Mouse (Mus musculus) forebrain, embryonic 13.5 days (tissue): ENCODE results near the gene Gm29427. TPM values are rescaled to one million over a fixed set of nuclear protein-coding genes. Genes with fewer than 3 reads are reported as not detected.
"Not testable (repeated sequence)": the region's sequence is repeated elsewhere in the genome, so short reads cannot be mapped to it uniquely, and the experiment has no call there.

ENCODE experiments used
- ATAC-seq: fragments of 200-750 bp; cut with Nextera tagmentation; 2 replicates; pipeline ENCODE4 v1.8.0; 2017
- H3K27ac ChIP-seq: fragments of 300-500 bp; sonication (generic); 2 replicates; pipeline ENCODE4 v1.5.1; 2015; ENCODE audit warnings: inconsistent platforms, mild to moderate bottlenecking, moderate library complexity
- H3K27me3 ChIP-seq: fragments of 300-500 bp; sonication (generic); 2 replicates; pipeline ENCODE4 v1.6.1; 2015; ENCODE audit warnings: mild to moderate bottlenecking, inconsistent platforms
- H3K36me3 ChIP-seq: fragments of 300-500 bp; sonication (generic); 2 replicates; pipeline ENCODE4 v1.6.1; 2015; ENCODE audit warnings: mild to moderate bottlenecking, inconsistent platforms; ENCODE audit not compliant: poor library complexity, severe bottlenecking
- H3K4me1 ChIP-seq: fragments of 300-500 bp; sonication (generic); 2 replicates; pipeline ENCODE4 v1.6.1; 2015; ENCODE audit warnings: inconsistent platforms
- H3K4me2 ChIP-seq: fragments of 300-500 bp; sonication (generic); 2 replicates; pipeline ENCODE4 v1.6.1; 2015; ENCODE audit warnings: inconsistent platforms, mild to moderate bottlenecking, moderate library complexity
- H3K4me3 ChIP-seq: fragments of 300-500 bp; sonication (generic); 2 replicates; pipeline ENCODE4 v1.5.1; 2015; ENCODE audit warnings: mild to moderate bottlenecking, inconsistent platforms
- H3K9ac ChIP-seq: fragments of 300-500 bp; sonication (generic); 2 replicates; pipeline ENCODE4 v1.6.1; 2015; ENCODE audit warnings: mild to moderate bottlenecking, inconsistent platforms
- H3K9me3 ChIP-seq: fragments of 300-500 bp; sonication (generic); replicated peaks from 2 replicates; pipeline ENCODE4 v1.6.1; 2016; ENCODE audit warnings: inconsistent platforms
- WGBS: fragments of 180-500 bp; shearing (Covaris S2); methylation state at CpG from one replicate; pipeline ENCODE4 v1.1.7; 2015; 5-methylcytosine and 5-hydroxymethylcytosine counted together
- polyA plus RNA-seq: library from polyadenylated mRNA; unstranded; fragments of >200 nt; fragmentation: Nextera tagmentation; extraction: Ambion mirVana; gene quantifications from 2 replicates; pipeline ENCODE4 v1.2.1, GENCODE M21; 2015

The Gm29427 gene
- polyA plus RNA-seq, 1 experiment from 2014 or later: not detected

- Histone ChIP-seq H3K4me1 (no peaks in the 10 kb centered on the region), H3K9me3 (no peaks in the 10 kb centered on the region), H3K27ac (no peak overlapping the region), H3K36me3 (peaks cover 65% of the 10 kb centered on the region), H3K27me3 (no peaks in the 10 kb centered on the region), H3K9ac (no peak overlapping the region), H3K4me3 (no peak overlapping the region), H3K4me2 (no peak overlapping the region)
- no peak for ATAC-seq
- 94% methylated on average over 5 of the region's 5 CpGs for WGBS
These were observed 17.0 kb downstream of the Gm29427 start for GRCm38 (mm10) chr1:130698601-130699000.

GRCm38 (mm10) chr1:130683905-130684304 lies 31.7 kb downstream of the Gm29427 start:
- H3K9ac ChIP-seq: no peak overlapping the region
- no peaks in the 10 kb centered on the region for H3K27me3 ChIP-seq
- no peak overlapping the region for H3K4me2 ChIP-seq
- H3K4me1 ChIP-seq: no peaks in the 10 kb centered on the region
- H3K4me3 ChIP-seq: no peak overlapping the region
- H3K27ac ChIP-seq: no peak overlapping the region
- peaks cover 12% of the 10 kb centered on the region; the same call in 1 of the 2 replicates for H3K36me3 ChIP-seq
- no peaks in the 10 kb centered on the region for H3K9me3 ChIP-seq
- no peak for ATAC-seq
- 33% methylated on average over 1 of the region's 1 CpGs for WGBS

GRCm38 (mm10) chr1:130681656-130682413 lies 33.8 kb downstream of the Gm29427 start:
- 77% methylated on average over 6 of the region's 6 CpGs for WGBS
- H3K4me3 ChIP-seq: no peak overlapping the region
- no peak overlapping the region for H3K27ac ChIP-seq
- H3K27me3 ChIP-seq: no peaks in the 10 kb centered on the region
- no peak for ATAC-seq
- H3K9ac ChIP-seq: no peak overlapping the region
- no peaks in the 10 kb centered on the region for H3K36me3 ChIP-seq
- H3K4me2 ChIP-seq: no peak overlapping the region
- H3K9me3 ChIP-seq: no peaks in the 10 kb centered on the region
- no peaks in the 10 kb centered on the region for H3K4me1 ChIP-seq

- H3K9me3 ChIP-seq: no peaks in the 10 kb centered on the region
- WGBS: 89% methylated on average over 2 of the region's 2 CpGs
- H3K36me3 ChIP-seq: no peaks in the 10 kb centered on the region
- no peak overlapping the region for H3K4me2 ChIP-seq
- H3K9ac ChIP-seq: no peak overlapping the region
- no peak overlapping the region for H3K27ac ChIP-seq
- no peaks in the 10 kb centered on the region for H3K27me3 ChIP-seq
- H3K4me3 ChIP-seq: no peak overlapping the region
- ATAC-seq: no peak
- H3K4me1 ChIP-seq: no peaks in the 10 kb centered on the region
These were observed 34.5 kb downstream of the Gm29427 start for GRCm38 (mm10) chr1:130681075-130681474.

- H3K4me1 ChIP-seq: no peaks in the 10 kb centered on the region
- H3K36me3 ChIP-seq: no peaks in the 10 kb centered on the region
- no peak overlapping the region for H3K27ac ChIP-seq
- no peak overlapping the region for H3K4me2 ChIP-seq
- no peaks in the 10 kb centered on the region for H3K27me3 ChIP-seq
- no peak for ATAC-seq
- no peak overlapping the region for H3K4me3 ChIP-seq
- WGBS: 85% methylated on average over 2 of the region's 2 CpGs
- no peaks in the 10 kb centered on the region for H3K9me3 ChIP-seq
- no peak overlapping the region for H3K9ac ChIP-seq
These were observed 37.0 kb downstream of the Gm29427 start for GRCm38 (mm10) chr1:130678551-130678950.

GRCm38 (mm10) chr1:130663576-130663975 lies 52.0 kb downstream of the Gm29427 start:
- not testable (repeated sequence) for H3K27ac ChIP-seq, H3K4me1 ChIP-seq, H3K36me3 ChIP-seq, H3K4me2 ChIP-seq, H3K9me3 ChIP-seq, ATAC-seq, H3K9ac ChIP-seq, H3K27me3 ChIP-seq, H3K4me3 ChIP-seq
- WGBS: 91% methylated on average over 5 of the region's 5 CpGs

- no peak within 1 kb of the TSS for H3K27ac ChIP-seq
- ATAC-seq: no peak
- H3K9me3 ChIP-seq: no peaks in the 10 kb centered on the region
- H3K4me1 ChIP-seq: no peaks in the 10 kb centered on the region
- no peaks in the 10 kb centered on the region for H3K27me3 ChIP-seq
- no peak within 1 kb of the TSS for H3K9ac ChIP-seq
- no peak within 1 kb of the TSS for H3K4me2 ChIP-seq
- 96% methylated on average over 3 of the region's 3 CpGs for WGBS
- no peak within 1 kb of the TSS for H3K4me3 ChIP-seq
- H3K36me3 ChIP-seq: no peaks in the 10 kb centered on the region
These were observed 54.1 kb downstream of the Gm29427 start, which contains the start of gene C4bp for GRCm38 (mm10) chr1:130661454-130661853. C4bp (minus strand) TSS chr1:130661632.

- WGBS: 50% methylated on average over 5 of the region's 5 CpGs
- H3K4me3 ChIP-seq, H3K4me2 ChIP-seq, H3K4me1 ChIP-seq, H3K9me3 ChIP-seq, H3K9ac ChIP-seq, H3K27me3 ChIP-seq, H3K27ac ChIP-seq, H3K36me3 ChIP-seq, ATAC-seq: not testable (repeated sequence)
These were observed 56.0 kb downstream of the Gm29427 start for GRCm38 (mm10) chr1:130659641-130660040.

- Histone ChIP-seq H3K4me3 (no peak overlapping the region), H3K9ac (no peak overlapping the region), H3K27ac (no peak overlapping the region), H3K4me2 (no peak overlapping the region), H3K36me3 (no peaks in the 10 kb centered on the region), H3K27me3 (no peaks in the 10 kb centered on the region), H3K9me3 (no peaks in the 10 kb centered on the region), H3K4me1 (no peaks in the 10 kb centered on the region)
- 51% methylated on average over 4 of the region's 4 CpGs for WGBS
- no peak for ATAC-seq
These were observed 71.5 kb downstream of the Gm29427 start for GRCm38 (mm10) chr1:130644103-130644502.

GRCm38 (mm10) chr1:130640967-130641366 lies 74.6 kb downstream of the Gm29427 start:
- Histone ChIP-seq H3K4me3 (no peak overlapping the region), H3K4me1 (no peaks in the 10 kb centered on the region), H3K27ac (no peak overlapping the region), H3K27me3 (no peaks in the 10 kb centered on the region), H3K36me3 (no peaks in the 10 kb centered on the region), H3K9me3 (no peaks in the 10 kb centered on the region), H3K4me2 (no peak overlapping the region), H3K9ac (no peak overlapping the region)
- ATAC-seq: no peak

- Histone ChIP-seq H3K9me3 (no peaks in the 10 kb centered on the region), H3K27ac (no peak overlapping the region), H3K36me3 (no peaks in the 10 kb centered on the region), H3K4me2 (no peak overlapping the region), H3K9ac (no peak overlapping the region), H3K4me1 (no peaks in the 10 kb centered on the region), H3K4me3 (no peak overlapping the region), H3K27me3 (no peaks in the 10 kb centered on the region)
- WGBS: 35% methylated on average over 16 of the region's 16 CpGs
- 0 out of 2 replicates have a peak, but pooled peaks have one; percentile 70 for ATAC-seq
These were observed 81.7 kb downstream of the Gm29427 start for GRCm38 (mm10) chr1:130633761-130634410.

- Histone ChIP-seq H3K27ac (no peak overlapping the region), H3K4me2 (no peak overlapping the region), H3K9me3 (no peaks in the 10 kb centered on the region), H3K27me3 (no peaks in the 10 kb centered on the region), H3K4me1 (no peaks in the 10 kb centered on the region), H3K4me3 (no peak overlapping the region), H3K9ac (no peak overlapping the region), H3K36me3 (no peaks in the 10 kb centered on the region)
- no peak for ATAC-seq
- WGBS: 92% methylated on average over 8 of the region's 8 CpGs
These were observed 82.3 kb downstream of the Gm29427 start for GRCm38 (mm10) chr1:130633316-130633715.
